Mouse (Mus musculus) c-Kit-positive CD71-negative TER-119-negative erythroid progenitor cells, embryonic 14.5 days (primary cell): ENCODE data around the gene Gpr176.

Experiments
- DNase-seq: peaks from one replicate; pipeline ENCODE4 v3.0.0-alpha.2; 2013; ENCODE audit warnings: low read depth

Gene Gpr176

GRCm38 (mm10) chr2:118373572-118374279 is 507 bp upstream of the Gpr176 start:
- DNase-seq = no peak

- no peak for DNase-seq
Measured at GRCm38 (mm10) chr2:118372561-118372900, 688 bp downstream of the Gpr176 start.

DNA sequence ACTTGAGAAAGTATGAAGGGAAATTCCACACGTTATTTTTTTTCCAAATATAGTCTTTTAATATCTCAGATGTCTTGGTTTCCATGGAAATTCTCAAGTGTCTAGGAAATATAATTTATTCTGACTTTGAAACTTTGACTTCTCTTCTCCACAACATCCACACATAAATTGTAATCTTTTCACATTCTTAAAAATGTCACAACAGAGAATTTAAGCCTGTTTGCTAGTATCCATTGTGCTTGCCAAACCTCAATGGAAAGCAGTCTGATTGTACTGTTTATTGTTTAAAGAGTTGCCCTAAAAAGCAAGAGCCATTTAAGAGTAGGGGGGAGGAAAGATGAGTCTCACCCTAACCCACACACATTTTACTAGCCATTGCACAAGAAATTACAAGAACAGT is 1.4 kb downstream of the Gpr176 start:
- no peak for DNase-seq

- DNase-seq = no peak
Measured at GRCm38 (mm10) chr2:118355138-118355719, 18.0 kb downstream of the Gpr176 start.

GRCm38 (mm10) chr2:118353916-118354403 is 19.3 kb downstream of the Gpr176 start:
- no peak for DNase-seq

GRCm38 (mm10) chr2:118353498-118353897 is 19.7 kb downstream of the Gpr176 start:
- no peak for DNase-seq

DNA sequence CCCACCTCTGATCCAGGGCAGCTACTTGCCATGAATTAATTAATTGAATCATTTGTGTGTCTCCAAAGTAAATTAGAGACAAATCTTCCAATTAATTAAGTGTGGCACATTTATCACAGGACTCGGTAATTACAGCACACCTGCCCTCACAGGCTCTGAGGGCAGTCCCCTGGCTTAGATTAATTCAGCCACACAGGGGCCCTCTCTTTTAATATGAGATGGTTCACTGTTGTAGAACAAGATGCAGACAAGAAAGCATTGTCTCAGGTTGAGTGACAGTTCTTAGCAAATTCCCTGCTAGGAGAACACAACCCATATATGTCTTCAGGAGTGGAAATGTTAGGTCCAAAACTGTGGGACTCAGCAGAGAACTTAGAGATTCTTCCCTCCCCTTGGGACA is 27.7 kb downstream of the Gpr176 start:
- no peak for DNase-seq

GRCm38 (mm10) chr2:118343897-118344296 is 29.3 kb downstream of the Gpr176 start:
- DNase-seq = no peak

GRCm38 (mm10) chr2:118341295-118341694 is 31.9 kb downstream of the Gpr176 start:
- DNase-seq = no peak

- DNase-seq = no peak
Measured at GRCm38 (mm10) chr2:118336084-118336483, 37.1 kb downstream of the Gpr176 start.

- no peak for DNase-seq
Measured at GRCm38 (mm10) chr2:118322663-118323062, 50.6 kb downstream of the Gpr176 start.

DNA sequence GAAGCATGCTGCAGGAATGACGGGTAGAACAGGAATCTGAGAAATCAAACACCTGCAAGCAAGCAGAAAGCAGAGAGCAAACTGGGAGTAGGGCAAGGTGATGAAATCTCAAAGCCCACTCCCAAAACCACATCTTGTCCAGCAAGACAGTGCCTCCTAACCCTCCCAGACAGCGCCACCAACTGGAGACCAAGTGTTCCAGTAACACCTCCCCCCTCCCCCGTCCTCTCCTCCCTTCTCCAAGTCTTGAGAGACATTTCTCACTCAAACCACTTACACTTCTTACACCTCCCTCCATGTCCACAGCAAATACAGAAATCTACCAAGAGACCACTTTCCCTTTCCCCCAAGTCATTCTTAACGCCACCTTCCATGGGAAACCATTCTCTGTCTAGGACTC is 51.4 kb downstream of the Gpr176 start:
- DNase-seq = no peak

GRCm38 (mm10) chr2:118321094-118321493 is 52.1 kb downstream of the Gpr176 start:
- DNase-seq = no peak

DNA sequence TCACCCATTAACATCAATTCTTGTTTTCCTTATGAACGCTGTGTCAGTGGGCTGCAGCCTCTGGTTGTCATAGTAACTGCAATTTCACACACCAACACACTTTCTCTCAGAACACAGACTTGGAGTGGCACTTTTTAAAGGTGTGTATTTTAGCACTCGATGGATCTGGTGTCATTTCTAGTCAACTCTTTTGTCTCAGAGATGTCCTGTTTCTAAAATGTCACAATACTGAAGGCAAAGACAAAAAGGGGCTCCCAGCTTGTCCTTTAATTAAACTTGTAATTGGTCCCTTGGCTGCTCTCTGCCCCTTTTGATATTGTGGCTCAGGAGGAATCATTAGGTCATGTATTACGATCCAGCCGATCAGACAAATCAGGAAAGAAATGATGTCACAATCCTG is 52.7 kb downstream of the Gpr176 start:
- DNase-seq = no peak

GRCm38 (mm10) chr2:118319176-118319575 is 54.0 kb downstream of the Gpr176 start:
- no peak for DNase-seq

GRCm38 (mm10) chr2:118316939-118317338 is 56.3 kb downstream of the Gpr176 start:
- no peak for DNase-seq

DNA sequence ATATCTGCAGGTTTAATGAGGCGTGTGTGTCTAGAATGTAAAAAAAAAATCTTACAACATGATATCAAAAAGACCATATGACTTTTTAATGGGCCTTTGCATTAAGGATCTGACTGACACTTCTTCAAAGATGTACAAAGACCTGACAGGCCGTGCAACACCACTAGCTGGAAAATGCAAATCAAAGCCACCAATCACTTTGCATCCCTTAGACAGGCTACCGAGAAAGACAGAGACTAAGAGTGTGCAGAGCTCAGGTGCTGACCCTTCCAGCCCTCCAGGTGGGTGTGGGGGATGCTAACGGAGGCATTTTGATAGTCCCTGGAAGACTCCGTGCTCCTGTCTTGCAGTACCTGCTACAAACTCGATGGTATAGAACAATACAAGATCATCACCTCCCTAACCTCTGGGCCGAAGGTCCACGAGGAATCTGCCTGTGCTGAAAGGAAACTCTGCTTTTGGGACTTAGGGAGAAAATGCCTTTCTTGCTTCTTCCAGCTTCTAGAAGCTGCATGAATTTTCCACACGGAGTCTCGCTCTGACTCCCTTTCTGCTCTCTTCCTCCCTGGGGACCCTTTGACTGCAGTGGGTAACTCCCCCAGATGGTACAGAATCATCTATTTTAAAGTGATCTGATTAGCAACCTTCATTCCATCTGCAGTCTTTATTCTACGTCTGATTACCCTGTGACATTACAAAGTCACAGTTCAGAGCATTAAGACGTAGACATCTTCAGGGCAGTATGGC is 57.4 kb downstream of the Gpr176 start:
- DNase-seq = no peak

DNA sequence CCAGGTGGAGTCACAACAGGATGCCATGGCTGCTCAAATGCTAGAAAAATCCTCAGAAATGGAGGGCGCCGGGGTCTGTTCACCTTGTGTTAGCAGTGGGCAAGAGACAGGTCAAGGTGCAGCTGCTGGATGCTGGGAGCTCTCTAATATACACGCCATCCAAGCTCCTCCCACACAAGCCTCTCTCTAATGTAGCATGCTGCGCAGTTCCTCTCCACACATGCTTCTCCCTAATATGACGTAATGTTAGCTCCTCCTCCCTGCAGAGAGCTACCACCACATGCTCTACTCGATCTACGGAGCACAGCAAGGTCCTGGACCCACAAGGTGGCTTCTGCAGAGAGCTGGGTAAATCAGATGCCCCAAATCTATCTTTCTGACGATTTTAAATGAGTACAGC is 65.7 kb downstream of the Gpr176 start:
- peak; percentile 9 for DNase-seq

DNA sequence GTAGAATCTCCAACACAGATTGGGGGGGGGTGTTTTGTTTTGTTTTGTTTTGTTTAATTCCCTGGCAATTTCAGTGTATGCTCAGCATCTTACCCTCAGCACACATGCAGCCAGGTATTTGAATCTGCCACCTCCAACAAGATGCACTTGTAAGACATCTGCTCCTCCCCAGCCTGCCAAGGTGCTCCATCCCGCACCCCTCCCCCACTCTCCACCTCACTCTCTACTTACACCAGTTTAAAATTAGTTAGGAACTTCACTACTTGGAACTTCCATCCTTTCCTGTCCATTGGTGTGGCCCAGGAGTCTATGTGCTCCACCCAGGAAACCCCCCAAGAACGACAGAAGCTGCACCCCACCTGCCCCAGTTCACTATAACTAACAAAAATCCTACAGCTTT is 66.3 kb downstream of the Gpr176 start:
- no peak for DNase-seq

DNA sequence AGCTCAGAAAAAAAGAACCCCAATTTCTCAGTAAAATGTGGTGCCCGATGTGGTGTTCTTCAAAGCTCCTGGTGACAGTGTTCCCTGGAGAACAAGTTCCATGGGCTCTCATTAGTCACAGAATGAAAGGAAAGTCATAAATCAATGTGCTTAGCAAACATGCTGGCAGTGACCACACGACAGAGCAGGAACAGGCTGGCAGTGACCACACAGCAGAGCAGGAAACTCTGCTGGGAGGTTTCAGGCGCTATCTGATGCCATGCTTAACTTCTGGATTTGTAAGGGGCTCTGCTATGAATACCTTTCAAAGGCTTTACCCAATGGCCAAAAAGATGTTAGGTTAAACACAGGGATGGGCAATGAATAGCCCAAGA is 66.7 kb downstream of the Gpr176 start:
- no peak for DNase-seq

DNA sequence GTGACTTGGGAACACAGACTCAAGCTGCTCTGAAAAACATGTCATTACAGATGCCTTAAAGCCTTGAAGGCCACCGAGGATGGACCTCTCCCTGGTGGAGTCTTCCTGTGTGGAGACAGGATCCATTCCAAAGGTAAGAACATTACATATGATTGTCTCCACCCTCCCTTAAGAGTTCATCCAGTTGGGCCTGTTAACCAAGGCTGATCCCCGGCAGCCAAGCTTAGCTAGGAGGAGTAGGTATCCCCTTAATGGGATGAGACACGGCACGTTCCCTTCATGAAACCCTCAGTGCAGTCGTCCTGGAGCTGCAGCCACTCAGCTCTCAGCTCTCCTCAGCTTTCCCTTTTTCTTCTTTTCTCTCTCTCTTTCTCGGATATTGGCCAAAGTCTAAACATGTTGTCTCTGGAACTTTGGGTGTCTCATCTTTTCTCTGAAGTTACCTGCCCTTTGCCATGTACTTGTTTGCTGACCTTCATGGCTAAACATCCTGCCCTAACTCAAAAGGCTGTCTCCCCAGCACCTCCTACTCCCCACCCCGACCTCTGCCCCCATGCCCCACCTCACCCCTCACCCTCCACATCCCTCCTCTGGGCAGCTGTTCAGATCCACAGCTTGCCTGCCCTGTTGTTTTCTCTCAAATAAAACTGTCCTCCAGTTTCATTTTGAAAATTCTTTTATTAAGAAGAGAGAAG is 67.2 kb downstream of the Gpr176 start:
- no peak for DNase-seq

DNA sequence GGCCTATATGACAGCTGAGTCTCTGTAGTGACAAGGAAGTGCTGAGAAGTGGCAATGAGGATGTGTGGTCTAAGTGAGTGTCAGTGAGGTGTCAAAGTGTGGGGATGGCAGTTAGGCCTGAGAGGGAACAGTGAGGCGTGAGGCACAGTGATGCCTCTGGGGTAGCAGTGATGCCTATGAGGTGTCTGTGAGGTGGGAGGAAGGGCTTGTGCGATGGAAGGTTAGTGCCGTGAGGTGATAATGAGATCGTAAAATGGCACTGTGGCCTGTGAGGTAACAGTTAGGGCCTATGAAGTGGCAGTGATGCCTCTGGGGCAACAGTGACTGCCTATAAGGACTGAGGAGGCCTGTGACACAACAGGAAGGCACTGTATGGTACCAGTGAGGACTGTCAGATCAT is 69.8 kb downstream of the Gpr176 start:
- no peak for DNase-seq

DNA sequence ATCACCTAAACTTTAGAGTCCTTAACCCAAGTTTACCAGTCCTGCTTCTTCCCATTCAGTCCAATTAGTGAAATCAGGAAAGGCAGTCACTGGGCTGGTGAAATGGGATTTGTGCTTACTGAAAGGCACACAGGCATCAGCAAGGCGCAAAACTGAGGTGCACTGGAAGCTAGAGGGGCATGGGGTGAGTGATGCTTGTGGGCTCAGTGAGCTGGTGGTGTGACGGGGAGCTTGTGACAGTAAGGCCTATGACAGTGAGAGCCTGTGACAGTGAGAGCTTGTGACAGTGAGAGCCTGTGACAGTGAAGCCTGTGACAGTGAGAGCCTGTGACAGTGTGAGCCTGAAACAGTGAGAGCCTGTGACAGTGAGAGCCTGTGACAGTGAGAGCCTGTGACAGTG is 71.6 kb downstream of the Gpr176 start:
- no peak for DNase-seq
